Mouse (Mus musculus) adrenal gland, adult 18-20 months (tissue): ENCODE results near the gene Rbm14. TPM values are rescaled to one million over a fixed set of nuclear protein-coding genes. Genes with fewer than 3 reads are reported as not detected.

Experiments
- DNase-seq, 2 experiments: peaks; one replicate each; pipeline ENCODE4 v3.0.0; 2021 to 2022; ENCODE audit warnings: low spot score in 2 of 2
- long read RNA-seq, 2 experiments: library from polyadenylated mRNA; stranded (forward); transcript quantifications; one replicate each; pipeline ENCODE4 v2.0.0; 2021
- total RNA-seq, 2 experiments: library from RNA; stranded (reverse); gene quantifications; 1 replicate in 1 of 2; 2 replicates in 1 of 2; pipeline ENCODE4 v1.2.3; 2021

The Rbm14 gene
- total RNA-seq, result 10 to 100 TPM; 46.1 to 59.0 TPM
- long read RNA-seq, experiment 1, transcript Rbm14-201 (3 exons, 3,165 nt), result major isoform, 41 of 46 reads
- long read RNA-seq, experiment 1, partial matches to known transcripts, result 3 of 46 reads
- long read RNA-seq, experiment 1, other reads (novel, unspliced or antisense), result 1 of 46 reads
- long read RNA-seq, experiment 2, transcript Rbm14-201 (3 exons, 3,165 nt), result major isoform, 15 of 30 reads
- long read RNA-seq, experiment 2, partial matches to known transcripts, result 10 of 30 reads
- long read RNA-seq, experiment 2, other reads (novel, unspliced or antisense), result 3 of 30 reads

DNA sequence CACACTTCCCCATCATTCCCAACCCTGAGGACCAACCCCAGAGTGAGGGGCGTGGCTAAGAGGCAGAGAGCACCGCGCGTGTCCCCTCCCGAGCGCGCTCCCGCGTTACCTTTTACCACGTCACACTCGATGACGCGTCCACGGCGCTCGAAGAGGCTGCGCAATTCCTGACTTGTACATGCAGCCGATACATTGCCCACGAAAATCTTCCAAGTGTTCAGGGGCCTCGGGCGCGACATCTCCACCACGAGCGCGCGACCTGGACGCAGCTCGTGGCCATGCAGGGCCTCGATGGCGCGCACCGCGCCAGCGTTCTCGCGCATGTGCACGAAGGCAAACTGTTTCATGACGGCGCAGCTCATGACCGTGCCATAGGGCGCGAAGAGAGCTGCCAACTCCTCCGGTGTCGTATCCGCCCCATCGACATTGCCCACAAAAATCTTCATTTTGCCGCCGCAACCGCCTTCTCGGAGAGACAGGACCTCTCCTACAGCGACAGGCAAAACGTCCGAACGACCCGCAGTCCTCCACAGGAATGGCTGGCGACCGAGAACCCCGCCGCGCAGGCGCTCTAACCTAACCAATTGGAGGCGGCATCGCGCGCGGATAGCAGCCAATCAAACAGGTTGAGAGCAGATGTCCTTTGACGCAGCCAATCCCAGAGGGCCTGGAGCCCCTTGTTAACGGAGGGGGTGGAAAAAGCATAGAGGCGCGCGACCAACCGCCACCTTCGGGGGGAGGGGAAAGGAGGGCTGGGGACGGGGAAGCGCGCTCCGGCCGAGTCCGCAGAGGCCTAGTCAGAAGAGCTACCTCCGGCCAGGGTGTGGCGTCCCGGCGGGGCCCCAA lies at the start of gene Rbm14, which contains the start of gene Gm21992:
Rbm14 (minus strand) TSS at position 572 of the 846 bp plus-strand sequence.
Gm21992 (minus strand) TSS at position 550 of the 846 bp plus-strand sequence.
- peak; percentile 92 to 94 for DNase-seq

DNA sequence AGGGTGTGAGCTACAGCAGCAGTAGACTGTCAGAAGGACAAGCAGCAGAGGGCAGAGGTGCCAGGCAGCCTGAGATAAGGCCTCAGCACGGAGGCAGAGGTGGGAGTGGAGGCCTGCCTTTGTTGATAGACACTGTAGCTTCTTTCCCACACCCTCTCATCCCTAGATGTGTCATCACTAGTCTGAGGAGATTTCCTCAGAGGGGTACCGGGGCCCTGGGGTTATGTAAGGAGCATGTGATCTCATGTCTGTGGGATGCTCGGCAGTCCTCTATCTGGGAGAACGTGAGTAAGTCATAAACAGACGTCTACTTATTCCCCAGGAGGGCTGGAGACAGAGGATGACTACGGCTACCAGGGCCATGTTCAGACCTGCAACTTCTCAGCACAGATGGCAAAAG lies 47.6 kb upstream of the Rbm14 start:
- no peak for DNase-seq

DNA sequence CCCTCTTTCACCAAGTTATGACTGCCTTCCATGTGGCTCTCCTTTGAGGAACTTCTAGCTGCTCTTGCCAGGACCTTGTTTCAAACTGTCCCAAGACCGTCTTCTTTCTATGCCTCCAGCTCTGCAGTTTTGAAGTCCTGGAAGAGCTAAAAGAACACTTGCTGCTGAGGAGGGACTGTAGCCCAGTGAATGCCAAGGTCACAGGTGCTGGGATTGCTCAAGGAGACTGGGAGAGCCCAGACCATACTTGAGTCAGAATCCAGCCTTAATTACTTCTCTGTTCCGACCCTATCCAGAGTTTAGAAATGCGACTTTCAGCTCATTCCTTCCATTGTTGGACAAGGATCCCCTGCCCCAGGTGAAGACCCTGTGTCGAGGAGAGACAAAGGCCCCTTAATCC lies 44.5 kb upstream of the Rbm14 start:
- DNase-seq, result peak in 1 of 2 experiments; percentile 48

DNA sequence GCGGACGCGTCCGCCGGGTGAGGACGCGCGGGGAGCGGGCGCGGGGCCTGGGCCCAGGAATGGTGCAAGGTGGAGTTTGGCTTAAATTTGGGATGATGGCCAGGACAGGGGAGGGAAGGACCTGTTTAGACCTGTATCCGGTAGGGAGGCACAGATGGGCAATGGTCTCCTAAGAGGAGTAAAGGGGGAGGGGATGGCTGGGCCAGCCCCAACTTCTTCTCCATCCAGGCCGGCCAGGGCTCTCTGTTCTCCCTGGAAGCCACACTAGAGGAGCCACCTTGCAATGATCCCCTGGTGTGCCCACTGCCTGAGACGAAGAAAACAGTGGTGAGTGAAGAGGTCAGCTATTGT lies 44.0 kb upstream of the Rbm14 start:
- DNase-seq, result no peak

DNA sequence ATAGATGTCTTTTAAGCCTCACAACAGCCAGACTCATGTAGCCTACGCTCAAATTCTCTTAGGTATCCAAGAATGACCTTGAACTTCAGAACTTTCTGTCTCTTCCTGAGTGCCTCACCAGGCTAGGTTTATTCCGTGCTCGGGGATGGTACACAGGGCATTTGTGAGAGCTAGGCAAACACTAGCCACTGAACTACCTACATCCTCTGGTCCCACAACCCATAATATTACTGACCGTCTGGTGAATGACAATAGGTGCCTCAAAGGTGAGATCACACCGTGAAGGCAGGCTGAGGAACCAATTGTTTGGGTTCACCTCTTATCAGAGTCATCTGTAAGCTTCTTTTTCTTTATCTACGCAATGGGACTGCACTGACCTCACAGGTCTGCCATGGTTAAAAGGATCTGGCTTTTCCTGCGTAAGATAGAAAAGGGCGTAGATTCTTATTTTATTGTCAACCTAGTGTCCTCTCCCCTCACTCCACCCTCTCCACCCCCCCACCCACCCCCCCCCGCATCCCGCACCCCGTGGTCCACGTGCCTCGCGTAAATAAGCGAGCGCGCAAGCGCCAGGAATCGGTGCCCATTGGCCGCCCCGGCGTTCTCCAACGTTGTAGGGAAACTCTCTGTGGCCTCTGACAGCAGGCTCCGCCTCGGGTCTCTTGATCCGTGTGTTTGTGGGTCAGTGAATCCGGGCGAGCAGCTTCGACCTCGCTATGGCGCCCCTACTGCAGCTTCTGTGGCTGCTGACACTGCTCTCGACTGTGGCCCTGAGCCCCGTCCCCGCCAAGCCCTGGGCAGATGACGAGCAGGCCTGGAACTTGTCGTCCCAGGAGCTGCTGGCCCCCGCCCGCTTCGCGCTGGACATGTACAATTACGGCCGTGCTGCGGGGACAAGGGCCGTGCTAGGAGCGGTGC lies 43.4 kb upstream of the Rbm14 start, which contains the start of gene Ctsf:
Ctsf (plus strand) TSS at position 579 of the 918 bp plus-strand sequence.
- peak; percentile 85 to 88 for DNase-seq

DNA sequence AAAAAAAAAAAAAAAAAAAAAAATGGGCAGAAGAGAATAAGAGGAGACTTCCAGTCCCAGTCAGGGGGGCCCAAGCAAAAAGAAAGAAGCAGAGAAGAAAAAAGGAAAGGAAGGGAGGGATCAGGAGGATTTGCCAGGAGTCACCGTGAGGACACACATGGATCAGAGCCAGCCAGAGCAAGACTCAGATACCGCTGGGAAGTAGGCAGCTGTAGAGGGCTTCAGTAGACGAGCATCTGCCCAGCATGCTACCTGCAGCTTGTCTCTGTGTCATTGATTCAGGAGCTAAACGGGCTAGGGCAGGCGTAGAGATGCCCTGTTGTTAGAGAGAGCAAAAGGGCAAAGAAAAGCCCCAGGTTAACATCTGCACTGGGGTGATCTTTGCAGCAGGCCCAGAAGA lies 38.8 kb upstream of the Rbm14 start:
- no peak for DNase-seq

DNA sequence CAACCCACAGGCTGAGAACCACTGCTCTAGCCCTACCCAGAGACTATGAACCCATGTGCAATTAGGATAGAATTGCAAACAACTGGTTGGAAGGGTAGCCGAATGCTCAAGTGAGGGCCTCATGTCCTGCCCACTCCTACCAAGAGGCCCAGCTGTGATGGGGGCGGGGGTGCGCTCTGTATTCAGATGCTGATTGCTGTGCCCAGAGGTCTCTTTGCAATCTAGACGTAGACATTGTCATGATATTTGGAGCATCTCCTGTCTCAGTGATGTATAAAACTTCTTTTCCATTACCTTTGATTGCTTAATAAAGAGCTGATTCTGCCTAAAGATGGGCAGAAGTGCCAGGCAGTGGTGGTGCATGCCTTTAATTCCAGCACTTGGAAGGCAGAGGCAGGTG lies 38.4 kb upstream of the Rbm14 start:
- DNase-seq, result no peak

DNA sequence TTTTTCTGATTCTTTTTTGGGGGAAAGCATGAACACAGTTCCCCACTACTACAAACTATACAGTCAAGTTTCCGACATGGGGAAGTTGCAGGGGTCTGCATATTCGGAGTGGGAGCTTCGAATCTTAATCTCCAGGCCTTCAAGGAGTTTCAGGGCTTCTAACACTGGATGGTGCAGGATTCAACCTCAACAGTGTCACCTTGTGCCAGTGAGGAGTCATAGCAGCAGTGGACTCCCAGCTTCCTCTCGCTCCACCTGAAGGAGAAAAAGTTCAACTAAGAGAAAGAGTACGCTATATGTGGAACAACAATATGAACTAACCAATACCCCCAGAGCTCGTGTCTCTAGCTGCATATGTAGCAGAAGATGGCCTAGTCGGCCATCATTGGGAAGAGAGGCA lies 36.1 kb upstream of the Rbm14 start:
- no peak for DNase-seq

DNA sequence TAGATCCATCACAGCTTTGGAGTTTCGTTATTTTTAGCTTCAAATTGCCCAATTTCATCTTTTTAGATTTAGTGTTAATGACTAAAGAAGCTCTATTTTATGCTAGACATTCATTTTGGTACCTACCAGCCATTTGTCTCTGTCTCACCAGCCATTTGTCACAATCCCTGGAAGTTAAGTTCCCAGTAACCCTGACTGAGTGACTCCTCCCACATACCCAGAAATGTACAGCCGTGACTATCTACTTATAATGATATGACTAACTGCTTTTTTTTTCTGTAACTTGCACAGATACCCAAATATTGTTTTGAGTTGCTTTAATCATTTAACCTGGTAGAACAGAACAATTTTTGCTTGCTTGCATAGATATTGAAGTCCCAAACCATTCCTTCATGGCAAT lies 34.4 kb upstream of the Rbm14 start:
- no peak for DNase-seq

DNA sequence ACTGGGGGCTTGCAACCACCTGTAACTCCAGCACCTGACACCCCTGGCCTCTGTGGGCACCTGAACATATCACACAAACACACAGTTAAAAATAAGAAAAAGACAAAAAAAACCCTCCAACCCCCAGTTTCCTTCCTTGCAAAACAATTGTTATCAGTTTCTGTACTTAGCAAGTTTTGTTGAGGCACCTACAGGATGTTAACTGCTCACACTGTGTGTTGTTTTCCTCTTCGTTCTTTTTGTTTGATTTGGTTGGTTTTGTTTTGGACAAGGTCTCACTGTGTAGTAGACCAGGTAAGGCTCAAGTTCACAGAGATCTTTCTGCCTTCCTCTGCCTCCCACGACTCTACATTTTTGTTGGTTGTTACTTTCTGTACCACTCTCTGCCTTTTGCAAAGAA lies 31.2 kb upstream of the Rbm14 start:
- DNase-seq, result no peak

DNA sequence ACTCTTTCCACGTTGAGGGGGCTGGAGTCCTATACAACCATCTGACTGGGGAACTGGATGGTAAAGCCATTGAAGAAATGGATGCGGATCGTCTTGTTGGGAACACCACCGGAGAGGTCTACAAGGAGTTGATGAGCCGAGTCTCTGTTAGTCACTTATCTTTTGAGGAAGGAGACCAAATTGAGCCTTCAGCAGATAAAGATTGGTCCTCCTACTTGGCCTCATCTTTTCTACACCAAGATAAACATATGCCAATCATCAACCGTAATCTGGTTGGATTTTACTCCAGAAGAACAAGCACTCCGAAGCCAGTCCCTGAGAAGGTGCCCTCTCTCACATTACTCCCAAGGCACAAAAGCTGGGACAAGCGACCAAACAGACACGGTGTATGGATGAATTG lies 29.4 kb upstream of the Rbm14 start:
- no peak for DNase-seq

DNA sequence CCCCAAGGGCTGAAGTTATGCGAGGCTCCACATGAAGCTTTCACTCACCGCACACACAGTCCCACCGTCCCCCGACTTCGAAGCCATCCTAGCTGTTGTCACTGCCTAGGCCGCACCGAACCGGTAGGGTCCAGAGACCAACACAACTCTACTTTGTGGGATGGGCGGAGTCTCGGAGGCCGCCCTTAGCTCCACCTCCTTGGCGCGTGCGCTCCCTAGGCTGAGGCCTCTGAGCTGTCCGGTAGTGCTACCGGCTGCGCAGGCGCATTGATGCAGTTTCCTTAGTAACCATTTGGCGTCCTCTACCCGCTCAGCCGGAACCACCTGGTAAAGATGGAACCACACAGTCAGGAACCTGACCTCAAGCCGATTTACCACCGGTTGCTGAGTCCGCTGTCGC lies 27.7 kb upstream of the Rbm14 start, which contains the start of the genes Ccs and Ccdc87:
Ccs (minus strand) TSS at position 184 of the 400 bp plus-strand sequence.
Ccdc87 (plus strand) TSS at position 218 of the 400 bp plus-strand sequence.
- DNase-seq, result peak; percentile 91 to 94

DNA sequence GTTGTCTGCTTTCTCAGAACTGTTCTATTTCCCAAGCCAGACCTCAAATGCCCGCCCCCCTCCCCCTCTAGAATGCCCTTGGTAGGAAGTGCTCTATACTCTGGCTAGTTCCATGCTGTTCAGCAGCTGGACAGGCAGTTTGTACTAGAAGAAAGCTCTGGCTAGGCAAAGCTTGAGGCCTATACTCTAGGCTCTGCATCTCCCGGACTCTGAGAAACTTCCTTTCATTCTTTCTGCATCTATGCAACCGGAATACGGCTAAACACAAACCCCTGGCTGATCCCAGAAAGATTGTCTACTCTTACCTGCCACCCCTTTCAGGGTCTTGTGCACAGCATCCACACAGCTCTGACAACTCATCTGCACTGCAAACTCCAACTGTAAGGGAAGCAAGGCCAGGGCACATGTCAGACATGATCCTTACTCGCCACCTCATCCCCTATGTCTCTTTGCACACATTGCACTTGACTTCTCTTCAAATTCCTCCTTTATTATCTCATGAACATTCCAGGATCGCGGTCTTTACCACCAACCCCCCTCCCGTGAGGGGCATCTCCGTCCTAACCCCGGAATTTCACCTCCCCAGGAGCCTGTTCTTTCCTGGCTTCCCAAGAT lies 27.2 kb upstream of the Rbm14 start:
- DNase-seq, result no peak

DNA sequence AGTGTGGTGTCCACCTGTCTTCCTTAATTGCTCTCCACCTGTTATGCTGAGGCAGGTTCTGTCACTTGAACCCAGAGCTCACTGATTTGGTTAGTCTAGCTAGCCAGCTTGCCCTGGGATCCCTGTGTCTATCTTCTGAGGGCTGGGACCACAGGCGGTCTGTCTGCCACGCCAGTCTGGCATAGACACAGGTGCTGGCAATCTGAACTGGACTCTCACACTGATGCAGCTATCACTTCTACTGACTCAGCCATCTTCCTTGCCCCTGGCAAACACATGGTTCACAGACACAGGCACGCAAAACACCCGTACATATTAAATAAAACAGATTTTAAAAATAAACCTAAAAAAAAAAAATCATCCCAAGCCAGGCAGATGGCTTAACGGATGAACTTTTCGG lies 25.6 kb upstream of the Rbm14 start:
- DNase-seq, result no peak

DNA sequence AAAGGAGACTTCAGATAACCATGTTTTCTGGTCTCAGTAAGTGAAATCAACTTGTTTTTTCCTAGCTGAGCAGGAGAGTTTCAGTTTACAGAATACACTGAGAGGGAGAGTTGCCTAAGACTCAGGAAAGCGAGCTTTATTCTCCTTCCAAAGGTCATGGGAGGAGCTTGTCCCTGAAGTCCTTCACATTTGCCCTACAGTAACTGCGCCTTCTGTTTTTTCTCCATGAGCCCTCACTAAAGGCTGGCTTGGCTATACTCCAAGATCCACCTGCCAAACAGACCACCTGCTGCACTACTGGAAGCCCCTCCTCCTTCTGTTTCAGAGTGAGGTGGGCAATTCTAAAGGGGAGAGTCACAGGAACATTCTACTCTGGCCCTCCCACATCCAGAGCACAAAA lies 24.7 kb upstream of the Rbm14 start:
- no peak for DNase-seq

DNA sequence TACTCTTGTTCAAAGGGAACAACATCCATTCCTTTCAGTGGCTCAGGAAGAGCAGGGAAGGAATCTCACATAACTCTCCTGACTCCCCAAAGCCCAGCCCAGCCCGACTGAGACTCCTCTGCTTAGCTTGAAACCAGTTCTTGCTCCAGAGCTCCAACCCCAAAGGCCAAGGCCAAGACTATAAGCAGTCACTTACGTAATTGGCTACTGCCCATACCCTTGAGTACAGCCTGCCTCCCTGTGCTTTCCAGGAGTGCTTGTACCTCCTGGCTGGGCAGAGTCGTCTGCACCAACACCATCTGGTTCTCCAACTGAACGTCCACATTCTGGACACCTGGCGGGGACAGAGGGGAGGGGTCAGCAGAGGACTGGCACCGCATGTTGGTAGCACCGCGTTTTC lies 22.5 kb upstream of the Rbm14 start:
- no peak for DNase-seq

DNA sequence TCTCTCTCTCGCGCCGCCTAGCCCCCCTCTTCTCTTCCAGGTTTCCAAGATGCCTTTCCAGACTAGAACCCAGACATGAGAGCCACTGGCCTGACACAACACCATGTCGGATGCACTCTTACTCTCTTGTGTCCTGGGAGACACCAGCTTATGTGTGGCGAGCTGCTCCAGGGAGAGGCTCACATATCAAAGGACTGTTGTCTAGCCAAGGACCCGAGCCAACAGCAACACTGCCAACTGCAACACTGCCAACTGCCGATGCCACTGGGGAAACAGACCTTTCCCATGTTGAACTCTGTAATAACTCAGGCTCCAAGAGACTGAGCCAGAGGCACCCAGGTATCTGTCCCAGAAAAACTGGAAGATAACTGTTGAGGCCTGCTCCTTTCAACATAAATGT lies 17.7 kb upstream of the Rbm14 start:
- peak; percentile 26 to 49 for DNase-seq

DNA sequence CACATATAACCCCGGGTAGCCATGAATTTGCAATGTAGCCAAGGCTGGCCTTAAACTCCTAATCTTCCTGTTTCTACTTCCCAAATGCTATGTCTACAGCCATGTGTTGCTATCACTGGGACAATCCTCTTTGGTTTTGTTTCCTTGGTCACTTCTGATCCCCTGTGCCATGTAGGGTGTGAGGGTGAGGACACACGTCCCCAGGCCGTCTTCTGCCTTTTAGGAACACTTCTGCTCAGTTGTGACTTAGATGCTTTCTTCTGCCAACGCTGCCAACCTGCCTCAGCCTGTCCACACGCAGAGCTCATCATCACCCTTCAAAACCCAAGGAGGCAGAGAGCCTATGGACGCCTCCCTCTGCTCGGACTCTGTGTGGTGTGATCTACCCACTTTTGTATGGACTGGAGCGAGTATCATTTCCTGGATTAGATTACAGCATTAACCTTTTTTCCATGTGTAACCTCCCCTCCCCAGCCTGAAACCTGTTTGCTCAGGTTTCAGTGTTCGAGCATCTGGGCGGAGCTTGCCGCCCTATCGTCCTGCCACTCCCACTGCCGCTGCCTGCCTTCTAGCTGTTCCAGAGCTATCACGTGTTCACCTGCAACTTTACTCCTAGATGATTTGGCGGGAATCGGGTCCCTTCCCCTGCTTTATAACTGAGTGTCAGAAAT lies 17.1 kb upstream of the Rbm14 start:
- no peak for DNase-seq

DNA sequence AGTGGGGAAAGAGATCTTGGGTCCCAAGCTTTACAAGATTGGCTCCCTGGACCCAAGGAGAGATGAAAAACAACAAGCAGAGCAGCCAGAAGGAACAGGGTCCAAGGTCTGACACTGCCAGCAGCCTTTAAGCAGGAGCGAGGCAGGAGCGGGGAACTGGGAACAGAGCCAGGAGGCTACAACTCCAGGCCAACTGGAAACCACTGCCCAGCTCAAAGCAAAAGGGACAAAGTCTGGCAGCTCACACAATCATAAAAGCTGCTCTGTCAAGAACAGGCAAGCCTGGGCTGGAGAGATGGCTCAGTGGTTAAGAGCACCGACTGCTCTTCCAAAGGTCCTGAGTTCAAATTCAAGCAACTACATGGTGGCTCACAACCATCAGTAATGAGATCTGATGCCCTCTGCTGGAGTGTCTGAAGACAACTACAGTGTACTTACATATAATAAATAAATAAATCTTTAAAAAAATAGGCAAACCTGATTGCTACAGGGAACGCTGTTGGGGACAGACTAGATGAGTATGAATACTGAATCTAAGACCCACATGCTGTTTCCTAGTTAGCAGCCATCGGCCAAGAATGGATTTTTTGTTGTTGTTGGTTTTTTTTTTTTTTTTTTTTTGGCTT lies 9.4 kb upstream of the Rbm14 start:
- DNase-seq, result peak; percentile 29 to 55
